Mouse (Mus musculus): Measurements from ENCODE around the gene Safb2. TPM values are rescaled to one million over a fixed set of nuclear protein-coding genes. Genes with fewer than 3 reads are reported as not detected.

The Safb2 gene
- total RNA-seq, 2 experiments from 2014 or later, result 25.1 to 34.9 TPM

DNA sequence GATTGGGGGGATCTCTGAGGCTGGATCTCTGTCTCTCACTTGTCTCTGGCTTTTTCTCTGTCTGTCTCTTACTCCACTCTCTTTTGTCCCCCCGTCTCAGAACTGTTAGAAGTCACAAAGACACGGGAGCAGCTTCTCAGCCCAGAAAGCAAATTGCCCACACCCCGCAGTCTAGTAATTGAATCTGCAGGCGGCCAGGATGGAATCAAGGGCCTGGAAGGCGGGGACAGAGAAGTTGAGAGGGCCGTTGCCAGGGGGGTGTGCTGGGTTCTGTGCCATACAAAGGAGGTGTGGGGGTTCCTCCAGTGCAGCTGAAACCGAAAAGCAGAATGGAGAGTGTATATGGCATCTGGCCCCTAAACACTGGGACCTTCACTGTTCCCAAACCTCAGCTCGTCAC lies 41.6 kb downstream of the Safb2 start:
- no peak for DNase-seq
- intact Hi-C loops (cut with DNase I; ENCODE audit: low total_unique reads), result no loop called here

DNA sequence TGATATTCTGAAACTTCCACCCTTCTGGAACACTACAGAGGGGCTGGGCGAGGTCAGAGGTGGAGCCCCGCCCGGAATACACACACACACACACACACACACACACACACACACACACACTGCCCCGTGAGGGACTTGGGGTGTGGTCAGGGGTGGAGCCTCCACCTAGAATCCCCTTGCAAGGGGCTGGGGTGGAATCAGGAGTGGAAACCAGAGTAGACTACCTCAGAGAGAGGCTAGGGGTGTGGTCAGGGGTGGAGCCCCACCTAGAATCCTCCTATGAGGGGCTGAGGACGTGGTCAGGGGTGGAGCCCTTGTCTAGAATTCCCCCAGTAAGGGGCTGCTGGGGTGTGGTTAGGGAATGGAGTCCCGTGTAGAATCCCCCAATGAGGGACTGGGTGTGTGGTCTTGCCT lies 43.8 kb downstream of the Safb2 start:
- intact Hi-C loops (cut with DNase I; ENCODE audit: low total_unique reads), result no loop called here
- no peak for DNase-seq

DNA sequence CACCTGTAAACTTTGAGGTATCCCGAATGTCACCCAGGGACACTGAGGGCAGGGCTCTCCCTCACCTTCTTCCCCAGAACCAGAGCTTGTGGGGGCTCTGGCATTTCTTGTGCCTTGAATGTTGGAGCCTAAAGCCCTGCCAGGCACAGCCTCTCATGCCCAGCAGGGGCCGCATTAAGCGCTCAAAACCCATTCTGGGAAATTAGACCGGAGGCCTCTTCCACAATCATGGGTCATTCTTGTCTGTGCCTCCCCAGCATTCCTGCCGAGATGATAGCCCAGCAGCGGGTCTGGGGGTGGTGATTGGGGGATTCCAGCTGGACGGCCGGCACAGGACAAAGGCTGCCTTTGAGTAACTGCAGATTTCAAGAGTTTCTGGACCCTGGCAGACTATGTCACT lies 46.5 kb downstream of the Safb2 start:
- no peak for DNase-seq
- intact Hi-C loops (cut with DNase I; ENCODE audit: low total_unique reads), result no loop called here

DNA sequence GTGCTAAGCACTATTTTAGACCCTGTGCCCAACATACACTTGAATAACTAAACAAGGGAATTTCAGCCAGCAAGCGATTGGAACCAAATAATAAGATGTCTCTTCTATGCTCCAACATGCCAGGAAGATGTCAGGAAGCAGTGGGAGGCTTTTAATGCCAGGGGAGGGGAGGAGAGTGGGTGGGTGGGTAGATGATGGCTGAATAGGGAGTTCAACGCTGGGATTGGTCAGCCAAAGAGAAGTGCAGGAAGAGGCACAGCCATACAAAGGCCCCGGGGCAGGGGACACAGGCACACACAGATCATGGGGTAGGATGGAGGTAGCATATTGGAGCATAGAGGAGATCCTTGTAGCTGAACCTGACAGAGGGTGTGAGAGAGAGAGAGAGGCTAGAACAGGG lies 47.5 kb downstream of the Safb2 start:
- DNase-seq, result no peak

DNA sequence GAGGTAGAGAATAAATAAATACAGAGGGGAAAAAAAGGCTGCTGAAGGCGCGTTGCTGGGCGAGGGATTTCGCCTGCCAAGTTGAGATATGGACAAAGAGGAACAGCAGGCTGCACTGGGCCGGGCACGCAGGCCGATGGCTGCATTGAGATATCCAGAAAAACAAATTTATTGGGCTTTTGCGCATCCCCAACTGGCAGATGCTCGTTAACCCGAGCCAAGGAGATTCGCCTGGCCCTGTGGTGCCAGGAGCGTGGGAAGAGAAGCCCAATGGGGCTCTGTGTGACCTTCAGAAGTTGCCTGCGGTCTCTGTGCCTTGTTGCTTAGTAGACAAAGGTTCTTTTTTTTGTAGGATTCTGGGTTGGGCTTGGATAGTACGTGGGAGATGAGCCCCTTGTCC lies 48.2 kb downstream of the Safb2 start:
- intact Hi-C loops (cut with DNase I; ENCODE audit: low total_unique reads), result no loop called here
- DNase-seq, result no peak

More for the DNA sequence above, 47.5 kb downstream of the Safb2 start:
- intact Hi-C loops (cut with DNase I; ENCODE audit: low total_unique reads), result no loop called here

DNA sequence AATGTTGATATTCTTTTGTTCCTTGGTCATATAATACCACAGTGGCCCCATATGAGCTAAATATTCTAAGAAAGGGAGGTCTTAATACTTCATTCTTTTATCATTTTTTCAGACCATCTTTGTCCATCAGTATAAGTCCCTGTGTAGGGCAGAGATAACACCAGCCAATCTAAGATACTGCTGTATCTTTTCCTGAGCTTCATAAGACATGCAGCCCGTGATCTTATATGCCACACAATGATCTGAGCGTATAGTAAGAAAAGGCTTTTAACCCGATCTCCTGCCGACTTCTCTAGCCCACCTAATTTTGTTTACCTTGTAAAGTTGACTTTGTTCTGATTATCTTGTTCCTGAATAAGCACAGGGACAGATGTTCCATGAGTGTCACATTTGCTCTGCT lies 59.4 kb downstream of the Safb2 start:
- intact Hi-C loops (cut with DNase I; ENCODE audit: low total_unique reads), result no loop called here
- no peak for DNase-seq

DNA sequence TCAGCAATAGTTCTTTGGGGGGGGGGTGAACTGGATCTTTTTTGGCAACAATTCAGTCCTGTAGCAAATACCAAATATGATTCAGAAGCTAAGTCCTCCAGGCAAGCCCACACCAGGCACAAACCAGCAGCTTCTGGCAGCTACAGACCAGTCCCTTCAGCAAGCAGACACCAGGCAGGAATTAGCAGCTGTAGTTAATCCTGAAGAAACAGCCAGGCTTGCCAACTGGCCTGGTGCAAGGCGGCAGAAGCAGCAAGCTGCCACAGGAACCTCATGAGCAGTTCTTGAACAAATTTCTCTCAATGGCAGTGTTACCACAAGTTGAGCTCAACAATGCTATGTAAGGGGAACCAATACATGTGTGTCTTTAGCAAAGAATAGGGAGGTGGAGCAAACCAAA lies 61.6 kb downstream of the Safb2 start:
- intact Hi-C loops (cut with DNase I; ENCODE audit: low total_unique reads), result no loop called here
- DNase-seq, result no peak

DNA sequence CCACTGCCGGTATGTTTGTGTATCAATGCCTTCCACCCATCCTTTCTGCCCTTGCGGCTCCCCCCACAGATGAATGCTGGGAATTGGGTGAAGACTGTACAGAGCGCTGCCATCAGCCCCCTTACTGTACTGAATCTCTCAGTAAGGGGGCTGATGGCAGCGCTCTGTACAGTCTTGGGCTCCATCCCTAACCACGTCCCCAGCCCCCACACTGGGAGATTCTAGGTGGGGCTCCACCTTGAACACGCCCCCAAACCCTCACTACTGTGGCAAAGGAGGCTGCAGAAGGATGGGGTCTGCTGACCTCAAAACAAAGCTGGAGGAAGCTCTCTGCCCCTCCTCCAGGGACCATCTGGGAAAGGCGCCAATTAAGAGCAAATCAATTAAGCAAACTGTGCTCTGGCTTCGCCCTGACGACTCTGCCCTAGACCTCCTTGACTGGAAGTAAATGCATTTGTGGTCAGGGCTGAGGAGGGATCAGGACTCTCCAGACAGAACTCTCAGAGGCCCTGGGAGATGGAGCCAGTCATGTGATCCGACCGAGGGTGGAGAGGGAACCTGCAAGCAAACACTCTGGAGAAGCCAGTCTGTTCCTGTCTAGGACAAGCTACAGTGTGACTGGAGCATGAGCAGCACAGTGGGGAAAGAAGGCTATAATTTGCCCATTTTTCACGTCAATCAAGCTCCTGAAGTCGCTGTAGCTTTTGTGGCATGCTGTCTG lies 68.5 kb downstream of the Safb2 start:
- intact Hi-C loops (cut with DNase I; ENCODE audit: low total_unique reads), result no loop called here
- no peak for DNase-seq

DNA sequence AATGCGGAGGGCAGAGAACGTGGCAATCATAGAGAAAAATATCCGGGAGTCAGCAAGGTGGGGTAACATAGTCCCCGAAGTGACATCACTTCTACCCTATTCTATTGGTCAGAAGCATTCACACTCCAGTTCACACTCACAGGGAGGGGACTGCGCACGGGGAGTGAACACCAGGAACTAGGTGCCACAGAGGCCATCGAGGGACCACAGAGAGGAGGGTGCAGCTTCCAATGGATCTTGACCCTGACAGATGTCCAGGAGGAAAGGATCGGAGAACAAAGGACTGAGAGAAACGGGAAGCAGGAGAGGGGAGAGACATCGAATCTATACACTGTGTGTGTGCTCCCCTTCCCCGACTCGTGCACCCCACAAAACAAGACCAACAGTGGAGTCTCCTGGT lies 69.5 kb downstream of the Safb2 start:
- intact Hi-C loops (cut with DNase I; ENCODE audit: low total_unique reads), result no loop called here
- no peak for DNase-seq

DNA sequence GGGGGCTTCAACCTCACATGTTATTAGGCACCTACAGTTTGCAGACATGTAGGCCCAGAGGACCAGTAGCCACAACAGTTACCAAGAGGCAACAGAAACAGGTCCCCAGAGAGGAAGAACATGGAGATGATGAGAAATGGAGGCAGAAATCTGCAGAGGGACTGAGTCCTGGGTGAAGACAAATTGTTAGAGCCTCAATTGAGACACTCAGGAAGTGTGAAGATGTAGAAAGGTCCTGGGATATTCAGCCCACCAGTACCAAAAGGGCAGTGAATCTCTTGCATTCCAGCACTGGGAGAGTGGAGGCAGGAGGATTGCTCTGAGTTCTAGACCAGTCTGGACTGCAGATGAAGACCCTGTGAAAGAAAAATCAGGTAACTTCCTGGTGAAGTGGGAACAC lies 70.1 kb downstream of the Safb2 start:
- intact Hi-C loops (cut with DNase I; ENCODE audit: low total_unique reads), result no loop called here

DNA sequence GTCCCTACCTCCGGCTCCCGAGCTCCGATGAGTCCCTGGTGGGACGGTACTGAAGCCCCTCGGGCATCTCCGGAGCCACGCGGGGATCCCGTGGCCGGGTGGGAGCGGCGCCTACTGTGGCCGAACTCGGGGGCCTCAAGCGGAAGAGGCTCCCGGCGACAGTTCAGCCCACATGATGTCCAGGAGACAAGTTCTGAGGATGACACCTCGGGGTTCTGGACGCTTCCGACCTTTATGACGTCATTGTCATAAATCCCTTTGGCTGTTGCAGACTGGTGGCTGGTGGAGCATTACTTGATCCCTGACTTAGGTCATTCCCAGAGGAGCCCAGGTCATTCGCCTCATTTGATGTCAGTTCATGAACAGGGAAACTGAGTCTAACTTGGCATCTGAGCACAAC lies 72.1 kb downstream of the Safb2 start, which contains the start of gene Znrf4:
TSS of gene Znrf4 (minus strand) at position 122 of the 400 bp plus-strand sequence.
- DNase-seq, result no peak
- intact Hi-C loops (cut with DNase I; ENCODE audit: low total_unique reads), result no loop called here

More for the DNA sequence above, 70.1 kb downstream of the Safb2 start:
- no peak for DNase-seq

DNA sequence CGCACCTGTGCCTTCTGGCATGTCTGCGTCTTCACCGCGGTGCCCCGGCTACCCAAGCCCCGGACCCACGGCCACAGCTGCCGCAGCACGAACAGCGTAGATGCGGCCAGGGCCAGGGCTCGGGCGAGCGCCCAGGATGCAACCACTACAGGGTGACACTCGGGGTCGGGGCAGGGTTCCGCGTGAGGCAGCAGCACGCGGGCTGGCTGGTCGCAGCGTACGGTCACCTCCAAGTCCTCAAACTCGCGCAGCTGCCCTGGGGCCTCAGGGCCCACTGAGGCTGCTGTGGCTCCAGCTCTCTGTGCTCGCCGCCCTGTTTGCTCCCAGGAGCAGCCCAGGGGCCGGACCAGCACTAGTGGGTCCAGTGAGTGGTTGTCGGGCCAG lies 72.7 kb downstream of the Safb2 start:
- no peak for DNase-seq
- intact Hi-C loops (cut with DNase I; ENCODE audit: low total_unique reads), result no loop called here

DNA sequence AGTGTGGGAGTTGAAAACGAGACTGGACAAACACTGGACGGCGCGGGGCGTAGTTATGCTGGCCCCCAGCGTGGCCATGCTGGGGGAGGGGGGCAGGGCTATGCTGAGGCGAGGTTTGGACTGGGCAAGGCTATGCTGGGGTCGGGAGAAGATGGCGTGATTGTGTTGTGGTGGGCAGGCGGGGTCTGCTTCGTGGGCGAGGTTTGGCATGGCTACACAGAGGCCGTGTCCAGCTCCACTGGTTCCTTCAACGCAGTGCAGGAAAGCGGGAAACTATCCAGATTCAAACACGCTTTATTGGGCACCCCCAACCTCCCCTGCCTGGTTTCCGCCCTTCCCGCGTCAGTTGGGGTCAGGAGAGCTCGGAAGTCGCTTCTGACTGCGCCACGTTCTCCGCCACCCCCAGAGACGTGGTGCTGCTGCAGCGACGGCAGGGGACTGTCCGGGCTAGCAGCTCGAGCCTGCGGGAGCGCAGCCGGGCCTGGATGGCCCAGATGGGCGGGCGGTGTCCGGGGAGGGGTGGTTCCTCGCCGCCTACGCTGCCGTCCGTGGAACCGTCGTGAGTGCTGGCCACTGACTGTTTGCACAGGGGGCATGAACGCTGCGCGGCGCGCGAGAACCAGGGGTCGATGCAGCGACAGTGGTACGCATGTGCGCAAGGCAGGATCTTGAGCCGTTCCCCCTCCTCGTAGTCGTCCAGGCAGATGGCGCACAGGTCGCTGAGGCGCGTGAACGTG lies 73.2 kb downstream of the Safb2 start:
- intact Hi-C loops (cut with DNase I; ENCODE audit: low total_unique reads), result no loop called here
- DNase-seq, result no peak

Other genes with a start within 250 kb of the Safb2 start
- gene Ptprs, start 108.1 kb downstream of the Safb2 start, total RNA-seq (2021), result 10 to 100 TPM; 38.2 to 44.4 TPM
- not detected for gene Znrf4, start 72.2 kb downstream of the Safb2 start, total RNA-seq (2021)
- gene Gm20219, start 30.2 kb downstream of the Safb2 start, total RNA-seq (2021), result under 1 TPM; 0.27 to 0.42 TPM
- gene Safb, start 240 bp upstream of the Safb2 start, total RNA-seq (2021), result 10 to 100 TPM; 39.4 to 46.2 TPM
- 100 to 1,000 TPM; 193 to 194 TPM for gene 2410015M20Rik, start 25.2 kb upstream of the Safb2 start, total RNA-seq (2021)
- 100 to 1,000 TPM; 679 to 780 TPM for gene Rpl36, start 28.8 kb upstream of the Safb2 start, total RNA-seq (2021)
- gene Lonp1, start 42.3 kb upstream of the Safb2 start, total RNA-seq (2021), result 10 to 100 TPM; 50.3 to 54.5 TPM
- gene Catsperd, start 43.6 kb upstream of the Safb2 start, total RNA-seq (2021), result not detected
- gene Ranbp3, start 88.7 kb upstream of the Safb2 start, total RNA-seq (2021), result 10 to 100 TPM; 34.2 to 35.1 TPM
- 100 to 1,000 TPM; 433 to 458 TPM for gene Ndufa11, start 133.2 kb upstream of the Safb2 start, total RNA-seq (2021)
- gene Vmac, start 133.4 kb upstream of the Safb2 start, total RNA-seq (2021), result 1 to 10 TPM; 5.4 to 5.8 TPM
- gene Nrtn, start 172.9 kb upstream of the Safb2 start, total RNA-seq (2021), result 1 to 10 TPM in 1 of 2 experiments, under 1 TPM in 1; 0.47 to 1.4 TPM
- 10 to 100 TPM; 12.9 to 13.2 TPM for gene Dus3l, start 180.2 kb upstream of the Safb2 start, total RNA-seq (2021)
- under 1 TPM in 1 of 2 experiments, not detected in 1; 0.14 TPM for gene Prr22, start 185.7 kb upstream of the Safb2 start, total RNA-seq (2021)
- 1 to 10 TPM; 3.3 to 4.7 TPM for gene Rfx2, start 246.4 kb upstream of the Safb2 start, total RNA-seq (2021)